Mouse (Mus musculus): Measurements from ENCODE around the gene Setd4.
A peak's percentile ranks its signal among the peaks of the same experiment; 100 is the strongest.

Setd4 gene

DNA sequence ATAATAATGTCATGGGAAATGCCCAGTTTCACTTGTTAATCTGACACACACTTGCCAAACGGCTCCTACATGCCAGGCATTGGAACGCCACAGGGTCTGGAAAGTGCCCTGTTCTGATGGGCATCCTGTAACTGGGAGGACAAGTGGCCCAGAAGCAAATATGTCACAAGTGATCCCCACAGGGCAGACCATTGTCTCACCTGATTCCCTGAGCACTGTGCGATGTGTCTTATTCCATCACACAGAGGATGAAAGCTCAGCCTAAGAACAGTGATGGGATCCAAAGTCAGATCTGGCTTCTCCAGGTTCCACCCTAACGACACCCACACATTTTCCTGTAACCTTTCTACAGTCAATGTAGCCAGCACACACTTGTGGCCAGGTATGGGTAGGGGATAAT lies 58.9 kb downstream of the Setd4 start:
- DNase-seq (ENCODE audit: low spot score) = no peak

DNA sequence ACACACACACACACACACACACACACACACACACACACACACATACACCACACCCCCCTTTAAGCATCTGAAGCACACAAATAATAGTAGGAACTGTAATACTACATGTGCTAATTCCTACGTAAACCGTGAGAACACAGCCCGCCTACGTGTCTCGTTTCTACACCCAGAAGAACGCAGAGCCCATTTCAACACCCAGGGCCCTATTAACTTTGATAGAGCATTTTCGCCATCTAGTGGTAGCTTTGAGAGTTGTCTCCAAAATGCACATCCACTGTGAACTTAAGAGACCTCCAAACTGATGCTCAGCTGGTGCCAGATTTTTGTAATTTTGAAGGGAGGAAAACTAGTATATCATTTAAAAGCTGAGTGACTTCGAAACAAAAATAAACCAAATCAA lies 60.2 kb downstream of the Setd4 start:
- peak; percentile 54 for DNase-seq (ENCODE audit: low spot score)

DNA sequence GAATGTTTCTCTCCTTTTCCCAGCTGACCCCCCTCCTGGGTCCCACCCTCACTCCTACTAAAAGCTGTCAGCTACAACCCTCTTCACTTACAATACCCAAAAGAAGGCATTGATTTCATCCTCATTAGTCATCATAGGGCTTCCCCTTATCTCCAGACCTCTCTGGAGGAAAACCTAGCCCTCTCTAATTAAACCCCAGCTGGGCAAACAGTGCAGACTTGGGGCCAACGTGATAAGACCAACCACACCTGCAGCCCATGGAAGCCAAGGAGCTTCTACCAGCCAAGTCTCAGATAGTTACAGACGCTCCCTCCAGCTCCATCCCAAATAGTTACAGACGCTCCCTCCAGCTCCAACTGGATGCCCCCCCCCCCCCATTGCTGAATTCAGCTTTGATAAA lies 64.0 kb downstream of the Setd4 start:
- DNase-seq (ENCODE audit: low spot score) = no peak

DNA sequence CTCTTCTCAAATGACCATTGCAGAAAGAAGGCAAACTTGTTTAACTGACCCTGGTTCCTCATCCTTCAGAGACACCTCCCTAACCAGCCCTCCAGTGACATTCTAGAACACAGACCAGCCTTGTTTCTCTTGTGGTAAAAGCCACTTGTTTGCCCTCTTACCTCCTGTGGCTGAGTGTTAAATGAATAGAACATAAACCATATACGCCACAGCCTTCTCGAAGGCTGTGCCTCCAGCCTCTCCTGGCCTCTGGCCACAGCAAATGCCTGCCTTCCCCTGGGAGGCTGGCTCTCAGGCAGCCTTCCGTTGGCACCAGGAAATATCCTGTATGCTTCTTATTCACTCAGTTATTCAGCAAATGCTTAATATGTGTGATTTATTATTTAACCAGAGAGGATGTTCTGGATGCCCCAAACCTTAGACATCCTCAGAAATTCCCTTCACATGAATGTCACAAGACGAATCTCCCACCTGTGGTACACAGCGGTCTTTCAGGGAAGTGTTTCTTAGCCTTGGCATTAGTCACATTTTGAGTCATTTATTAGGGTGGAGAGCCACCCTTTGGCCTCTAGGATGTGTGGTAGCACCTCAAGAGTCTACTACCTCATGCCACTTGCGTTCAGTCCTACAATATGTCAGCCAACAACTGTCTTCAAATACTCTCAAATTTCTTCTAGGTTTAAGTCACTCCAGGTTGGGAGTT lies 68.6 kb downstream of the Setd4 start:
- no peak for DNase-seq (ENCODE audit: low spot score)
